Mouse (Mus musculus) embryonic facial prominence, embryonic 11.5 days (tissue): ENCODE results near the gene Hist1h4b. TPM values are rescaled to one million over a fixed set of nuclear protein-coding genes. Genes with fewer than 3 reads are reported as not detected.

Experiments used
- microRNA-seq: library from miRNA; unstranded; fragments of <30 nt; microRNA quantifications from one replicate; pipeline ENCODE4, GENCODE M21; 2016; ENCODE audit warnings: borderline number of aligned reads
- polyA plus RNA-seq: library from polyadenylated mRNA; unstranded; fragments of >200 nt; fragmentation: Nextera tagmentation; extraction: Ambion mirVana; gene quantifications from 2 replicates; pipeline ENCODE4 v1.2.1, GENCODE M21; 2014

Gene Hist1h4b
- polyA plus RNA-seq, 1 experiment from 2014 or later = 10.1 TPM

Small RNA genes within 50 kb of the gene (microRNA-seq; reads per million reads assigned to microRNA genes)
- gene Gm44314 (not detected), gene Gm44484 (not detected)

Other genes starting within 250 kb of the Hist1h4b start
- gene Hist1h4h, start 226.0 kb upstream of the Hist1h4b start, polyA plus RNA-seq = 3.5 and 5.0 TPM in 2 replicates
- 7.8 and 7.9 TPM in 2 replicates for gene Hist1h2af, start 223.1 kb upstream of the Hist1h4b start, polyA plus RNA-seq
- gene Hist1h3g, start 221.6 kb upstream of the Hist1h4b start, polyA plus RNA-seq = 6.1 and 7.8 TPM in 2 replicates
- 0.67 and 1.3 TPM in 2 replicates for gene Hist1h2bh, start 213.6 kb upstream of the Hist1h4b start, polyA plus RNA-seq
- gene Hist1h3f, start 213.0 kb upstream of the Hist1h4b start, polyA plus RNA-seq = 1.2 and 1.5 TPM in 2 replicates
- gene Hist1h4f, start 205.4 kb upstream of the Hist1h4b start, polyA plus RNA-seq = 1.3 TPM in 1 of 2 replicates, not detected in the other
- gene Hist1h1d, start 203.8 kb upstream of the Hist1h4b start, polyA plus RNA-seq = 0.53 and 0.71 TPM in 2 replicates
- 9.0 and 12.1 TPM in 2 replicates for gene Hist1h3e, start 194.6 kb upstream of the Hist1h4b start, polyA plus RNA-seq
- 78.4 and 99.4 TPM in 2 replicates for gene Hist1h2ae, start 185.8 kb upstream of the Hist1h4b start, polyA plus RNA-seq
- gene Hist1h2bg, start 185.6 kb upstream of the Hist1h4b start, polyA plus RNA-seq = 8.4 and 8.6 TPM in 2 replicates
- 4.1 and 4.9 TPM in 2 replicates for gene Hist1h2bf, start 182.8 kb upstream of the Hist1h4b start, polyA plus RNA-seq
- gene Hist1h2ad, start 182.6 kb upstream of the Hist1h4b start, polyA plus RNA-seq = 2.1 and 3.8 TPM in 2 replicates
- 10.2 and 11.3 TPM in 2 replicates for gene Hist1h3d, start 181.2 kb upstream of the Hist1h4b start, polyA plus RNA-seq
- 115 and 122 TPM in 2 replicates for gene Hist1h4d, start 175.4 kb upstream of the Hist1h4b start, polyA plus RNA-seq
- gene Hist1h2be, start 135.9 kb upstream of the Hist1h4b start, polyA plus RNA-seq = 2.1 and 3.1 TPM in 2 replicates
- gene Hist1h1e, start 134.5 kb upstream of the Hist1h4b start, polyA plus RNA-seq = 23.0 and 24.4 TPM in 2 replicates
- gene Hist1h2ac, start 73.1 kb upstream of the Hist1h4b start, polyA plus RNA-seq = 1.4 and 2.2 TPM in 2 replicates
- gene Hist1h2bc, start 72.8 kb upstream of the Hist1h4b start, polyA plus RNA-seq = 25.1 and 27.3 TPM in 2 replicates
- gene Hist1h1t, start 61.2 kb upstream of the Hist1h4b start, polyA plus RNA-seq = not detected in 2 replicates
- gene Hist1h4c, start 58.6 kb upstream of the Hist1h4b start, polyA plus RNA-seq = 6.1 TPM in 2 replicates
- gene Hfe, start 46.2 kb upstream of the Hist1h4b start, polyA plus RNA-seq = 4.3 and 4.6 TPM in 2 replicates
- 18.8 and 19.7 TPM in 2 replicates for gene Hist1h1c, start 18.2 kb upstream of the Hist1h4b start, polyA plus RNA-seq
- gene Hist1h3c, start 11.4 kb upstream of the Hist1h4b start, polyA plus RNA-seq = 15.5 and 18.1 TPM in 2 replicates
- gene Hist1h2bb, start 10.3 kb upstream of the Hist1h4b start, polyA plus RNA-seq = 2.6 and 2.9 TPM in 2 replicates
- 48.1 and 54.7 TPM in 2 replicates for gene Hist1h2ab, start 5.9 kb upstream of the Hist1h4b start, polyA plus RNA-seq
- gene Hist1h3b, start 4.7 kb upstream of the Hist1h4b start, polyA plus RNA-seq = 8.3 and 10.5 TPM in 2 replicates
- not detected in 2 replicates for gene Hist1h4a, start 4.2 kb downstream of the Hist1h4b start, polyA plus RNA-seq
- 4.0 and 4.3 TPM in 2 replicates for gene Hist1h3a, start 5.4 kb downstream of the Hist1h4b start, polyA plus RNA-seq
- gene Hist1h1a, start 6.7 kb downstream of the Hist1h4b start, polyA plus RNA-seq = 4.5 and 5.0 TPM in 2 replicates
- gene Trim38, start 12.9 kb downstream of the Hist1h4b start, polyA plus RNA-seq = 0.18 TPM in 1 of 2 replicates, not detected in the other
- not detected in 2 replicates for gene Slc17a2, start 50.0 kb downstream of the Hist1h4b start, polyA plus RNA-seq
- not detected in 2 replicates for gene Slc17a3, start 82.4 kb downstream of the Hist1h4b start, polyA plus RNA-seq
- not detected in 2 replicates for gene Slc17a1, start 110.7 kb downstream of the Hist1h4b start, polyA plus RNA-seq
- gene Slc17a4, start 158.0 kb downstream of the Hist1h4b start, polyA plus RNA-seq = not detected in 2 replicates
- gene Hist1h2ba, start 177.1 kb downstream of the Hist1h4b start, polyA plus RNA-seq = not detected in 2 replicates
- gene Hist1h2aa, start 177.4 kb downstream of the Hist1h4b start, polyA plus RNA-seq = not detected in 2 replicates
- gene Scgn, start 234.2 kb downstream of the Hist1h4b start, polyA plus RNA-seq = 0.14 TPM in 1 of 2 replicates, not detected in the other